Mouse (Mus musculus) embryonic facial prominence, embryonic 13.5 days (tissue): ENCODE data around the gene Rpusd4. TPM values are rescaled to one million over a fixed set of nuclear protein-coding genes. Genes with fewer than 3 reads are reported as not detected.

Source experiments
- ATAC-seq: fragments of 200-750 bp; cut with Nextera tagmentation; 2 replicates; pipeline ENCODE4 v1.8.0; 2017; ENCODE audit warnings: low read depth; ENCODE audit not compliant: insufficient number of reproducible peaks, insufficient read depth, low FRiP score, low TSS enrichment
- H3K27ac ChIP-seq: fragments of 300-500 bp; sonication (generic); 2 replicates; pipeline ENCODE4 v1.5.1; 2015; ENCODE audit warnings: moderate library complexity, mild to moderate bottlenecking, inconsistent platforms
- H3K27me3 ChIP-seq: fragments of 300-500 bp; sonication (generic); 2 replicates; pipeline ENCODE4 v1.6.1; 2015; ENCODE audit warnings: mild to moderate bottlenecking, inconsistent platforms
- H3K36me3 ChIP-seq: fragments of 300-500 bp; sonication (generic); 2 replicates; pipeline ENCODE4 v1.6.1; 2015; ENCODE audit warnings: mild to moderate bottlenecking, inconsistent platforms
- H3K4me1 ChIP-seq: fragments of 300-500 bp; sonication (generic); 2 replicates; pipeline ENCODE4 v1.6.1; 2015; ENCODE audit warnings: inconsistent platforms
- H3K4me2 ChIP-seq: fragments of 300-500 bp; sonication (generic); 2 replicates; pipeline ENCODE4 v1.6.1; 2015; ENCODE audit warnings: moderate library complexity, mild to moderate bottlenecking, inconsistent platforms
- H3K4me3 ChIP-seq: fragments of 300-500 bp; sonication (generic); 2 replicates; pipeline ENCODE4 v1.5.1; 2015; ENCODE audit warnings: mild to moderate bottlenecking, inconsistent platforms
- H3K9ac ChIP-seq: fragments of 300-500 bp; sonication (generic); 2 replicates; pipeline ENCODE4 v1.6.1; 2015; ENCODE audit warnings: mild to moderate bottlenecking, inconsistent platforms
- H3K9me3 ChIP-seq: fragments of 300-500 bp; sonication (generic); 2 replicates; pipeline ENCODE4 v1.6.1; 2016; ENCODE audit warnings: inconsistent platforms
- WGBS: fragments of 180-500 bp; shearing (Covaris S2); methylation state at CpG from one replicate; pipeline ENCODE4 v1.1.7; 2015; ENCODE audit warnings: mixed read lengths; 5-methylcytosine and 5-hydroxymethylcytosine counted together
- polyA plus RNA-seq: library from polyadenylated mRNA; unstranded; fragments of >200 nt; fragmentation: Nextera tagmentation; extraction: Ambion mirVana; gene quantifications from 2 replicates; pipeline ENCODE4 v1.2.1, GENCODE M21; 2015

The Rpusd4 gene
- polyA plus RNA-seq, 1 experiment from 2014 or later: 30.8 TPM

DNA sequence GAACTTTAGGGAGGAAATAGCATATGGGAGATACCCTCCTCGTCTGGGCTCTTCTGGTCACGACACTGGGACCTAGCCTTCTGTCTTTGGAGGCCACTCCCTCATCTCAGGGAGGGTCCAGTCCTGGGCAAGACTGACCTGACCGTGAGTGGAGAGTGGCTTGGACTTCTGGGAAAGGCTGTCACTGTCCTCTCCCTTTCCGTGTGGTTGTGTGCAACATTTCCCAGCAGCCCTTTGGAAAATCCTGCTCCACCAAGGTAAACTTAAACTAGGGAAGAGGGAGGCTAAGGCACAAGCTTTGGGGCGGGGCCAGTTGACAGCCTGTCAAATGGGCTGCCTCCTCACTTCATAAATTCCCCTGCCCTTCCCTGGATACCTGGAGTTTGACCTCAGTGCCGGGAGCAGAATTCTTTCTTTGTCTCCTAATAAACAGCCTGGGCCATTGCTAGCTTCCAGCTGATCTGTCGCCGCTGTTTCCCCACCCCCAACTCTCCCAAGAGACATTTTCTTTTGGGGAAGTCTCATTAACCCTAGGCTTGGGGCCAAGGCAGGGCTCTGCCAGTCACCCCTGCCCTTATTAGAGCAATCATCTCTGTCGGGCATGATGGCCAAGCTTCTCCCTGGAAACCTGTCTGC is 51.0 kb downstream of the Rpusd4 start:
- 21% methylated on average over 9 of the region's 9 CpGs for WGBS
- Histone ChIP-seq H3K9ac (0 out of 2 replicates have a peak overlapping the region, but pooled peaks have one; percentile 16), H3K4me2 (no peak overlapping the region), H3K4me3 (no peak overlapping the region), H3K27me3 (no peaks in the 10 kb centered on the region), H3K27ac (no peak overlapping the region), H3K4me1 (peaks cover 52% of the 10 kb centered on the region), H3K36me3 (no peaks in the 10 kb centered on the region), H3K9me3 (no peaks in the 10 kb centered on the region)
- no peak for ATAC-seq

DNA sequence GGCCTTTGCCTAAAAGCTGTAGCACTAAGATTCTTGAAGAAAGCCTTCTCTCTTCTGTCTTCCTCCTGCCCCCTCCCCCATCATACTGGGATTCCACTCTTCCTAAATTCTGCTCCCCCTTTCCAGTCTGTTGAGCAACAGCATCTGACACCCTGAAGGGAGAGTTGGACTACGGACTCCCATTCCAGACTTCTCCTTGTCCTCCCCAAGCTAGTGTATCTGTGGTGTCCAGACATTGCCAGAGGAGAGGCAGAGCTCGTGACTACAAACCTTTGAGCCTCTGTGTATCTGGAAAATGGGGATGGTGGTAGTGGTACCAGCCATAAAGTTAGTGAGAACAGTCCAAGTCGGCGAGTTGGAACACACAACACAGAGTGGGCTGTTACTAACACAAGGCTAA is 52.6 kb downstream of the Rpusd4 start:
- Histone ChIP-seq H3K9ac (no peak overlapping the region), H3K36me3 (no peaks in the 10 kb centered on the region), H3K27me3 (no peaks in the 10 kb centered on the region), H3K27ac (no peak overlapping the region), H3K4me2 (no peak overlapping the region), H3K9me3 (no peaks in the 10 kb centered on the region), H3K4me1 (peaks cover 56% of the 10 kb centered on the region), H3K4me3 (no peak overlapping the region)
- WGBS: 80% methylated on average over 4 of the region's 4 CpGs
- no peak for ATAC-seq

DNA sequence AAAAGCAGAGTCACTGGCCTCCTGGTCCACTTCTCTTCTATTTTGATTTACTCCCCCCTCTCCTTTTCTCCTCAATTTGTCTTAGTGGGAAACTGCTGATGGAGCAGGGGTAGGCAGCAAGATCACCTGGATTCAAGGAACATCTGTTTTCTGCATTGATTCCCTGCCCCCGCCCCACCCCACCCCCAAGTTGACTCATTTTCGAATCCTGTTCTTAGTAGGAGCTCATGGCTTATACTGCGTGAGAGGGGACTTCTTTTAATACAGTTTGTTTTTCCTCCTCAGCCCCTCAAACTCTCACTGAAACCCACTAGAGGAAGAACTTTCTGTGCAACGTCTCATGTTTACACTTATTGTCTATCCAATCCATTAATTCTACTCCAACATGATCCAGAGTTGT is 56.3 kb downstream of the Rpusd4 start:
- no peak for ATAC-seq
- Histone ChIP-seq H3K4me3 (no peak overlapping the region), H3K9ac (no peak overlapping the region), H3K27me3 (no peaks in the 10 kb centered on the region), H3K4me2 (no peak overlapping the region), H3K4me1 (peaks cover 55% of the 10 kb centered on the region), H3K27ac (no peak overlapping the region), H3K9me3 (no peaks in the 10 kb centered on the region), H3K36me3 (no peaks in the 10 kb centered on the region)
- 58% methylated on average over 4 of the region's 4 CpGs for WGBS

DNA sequence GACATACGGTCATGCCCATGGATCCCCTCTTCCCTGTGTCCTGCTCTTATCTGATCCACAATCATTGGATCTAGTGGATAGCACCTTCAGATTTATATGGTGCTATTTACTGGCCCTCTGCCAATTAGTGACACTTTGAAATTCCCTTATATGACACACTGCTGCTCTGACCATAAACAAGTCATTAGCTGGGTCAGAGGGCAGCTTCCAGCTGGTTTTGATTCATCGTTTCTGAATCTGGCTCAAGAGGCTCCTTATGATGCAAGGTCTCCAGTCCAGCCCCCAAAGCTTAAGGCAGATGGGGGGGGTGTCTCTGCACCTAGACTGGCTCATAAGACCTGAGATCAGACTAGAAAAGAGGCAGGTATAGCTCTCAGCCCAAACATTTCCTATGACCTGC is 56.9 kb downstream of the Rpusd4 start:
- Histone ChIP-seq H3K9ac (no peak overlapping the region), H3K4me3 (no peak overlapping the region), H3K4me2 (no peak overlapping the region), H3K27me3 (no peaks in the 10 kb centered on the region), H3K36me3 (no peaks in the 10 kb centered on the region), H3K27ac (peak overlapping the region; percentile 69; the same call in 1 of the 2 replicates), H3K4me1 (peaks cover 59% of the 10 kb centered on the region), H3K9me3 (no peaks in the 10 kb centered on the region)
- 42% methylated on average over 2 of the region's 2 CpGs for WGBS
- ATAC-seq: no peak

DNA sequence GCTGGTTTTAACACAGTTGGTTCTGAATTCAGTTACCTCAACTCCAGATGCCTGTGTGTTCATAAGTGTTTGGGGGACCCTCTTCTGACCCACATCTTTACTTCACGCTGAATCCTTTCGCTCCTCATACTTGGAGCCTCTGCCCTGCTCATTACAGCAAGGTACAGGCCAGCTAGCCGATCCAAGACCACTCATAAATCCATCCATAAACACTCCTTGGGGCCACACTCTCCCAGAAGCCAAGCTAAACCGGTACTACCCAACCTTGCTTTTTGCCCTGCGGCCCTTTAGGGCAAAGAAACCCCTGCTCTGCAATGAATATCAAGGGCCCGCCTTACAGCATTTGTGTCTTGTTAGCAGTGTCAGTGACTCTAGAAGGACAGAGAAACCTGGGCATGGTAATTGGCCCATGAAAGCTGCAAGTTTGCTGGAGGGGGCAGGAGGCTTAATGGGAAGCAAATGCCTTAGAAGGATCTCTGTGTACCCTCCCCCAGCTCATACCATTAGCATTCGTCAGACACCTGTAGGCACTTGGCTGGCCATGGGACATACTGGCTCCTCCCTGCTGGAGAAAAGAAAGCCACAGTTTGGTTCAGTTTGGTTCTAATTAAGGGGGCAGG is 59.1 kb downstream of the Rpusd4 start:
- Histone ChIP-seq H3K9me3 (no peaks in the 10 kb centered on the region), H3K27ac (peak overlapping the region; percentile 90), H3K9ac (no peak overlapping the region), H3K36me3 (no peaks in the 10 kb centered on the region), H3K4me1 (peaks cover 80% of the 10 kb centered on the region), H3K27me3 (no peaks in the 10 kb centered on the region), H3K4me3 (no peak overlapping the region), H3K4me2 (peak overlapping the region; percentile 14; the same call in 1 of the 2 replicates)
- peak; percentile 82 for ATAC-seq
- WGBS: 9% methylated on average over 7 of the region's 7 CpGs

Other genes starting within 250 kb of the Rpusd4 start
- gene St3gal4, start 148.6 kb upstream of the Rpusd4 start, polyA plus RNA-seq: 42.0 and 48.2 TPM in 2 replicates
- gene Dcps, start 91.8 kb upstream of the Rpusd4 start, polyA plus RNA-seq: 76.2 and 82.1 TPM in 2 replicates
- 129 and 145 TPM in 2 replicates for gene Srpr, start 67.7 kb upstream of the Rpusd4 start, polyA plus RNA-seq
- 11.8 and 12.4 TPM in 2 replicates for gene Tirap, start 67.6 kb upstream of the Rpusd4 start, polyA plus RNA-seq
- 41.8 and 44.9 TPM in 2 replicates for gene Foxred1, start 56.8 kb upstream of the Rpusd4 start, polyA plus RNA-seq
- gene Fam118b, start 60 bp upstream of the Rpusd4 start, polyA plus RNA-seq: 53.2 and 61.4 TPM in 2 replicates
- 20.7 and 21.4 TPM in 2 replicates for gene Cdon, start 153.3 kb downstream of the Rpusd4 start, polyA plus RNA-seq